Mouse (Mus musculus) embryo, embryonic 10 days (tissue): ENCODE results near the gene Plcb4.
"Not testable (repeated sequence)": the region's sequence is repeated elsewhere in the genome, so short reads cannot be mapped to it uniquely, and the experiment has no call there.

ENCODE experiments used
- DNase-seq: peaks from one replicate; pipeline ENCODE4 v3.0.0-alpha.2; 2015; ENCODE audit warnings: low spot score

Plcb4 gene

GRCm38 (mm10) chr2:135957689-135958088 lies 298.9 kb downstream of the Plcb4 start:
- DNase-seq, result peak; percentile 72

GRCm38 (mm10) chr2:135958453-135958852 lies 299.6 kb downstream of the Plcb4 start:
- DNase-seq, result no peak

GRCm38 (mm10) chr2:135963089-135963488 lies 304.3 kb downstream of the Plcb4 start:
- DNase-seq, result no peak

GRCm38 (mm10) chr2:135966871-135967557 lies 308.2 kb downstream of the Plcb4 start:
- DNase-seq, result peak; percentile 83

- DNase-seq, result no peak
These were observed 309.3 kb downstream of the Plcb4 start for GRCm38 (mm10) chr2:135968159-135968558.

- DNase-seq, result no peak
These were observed 312.1 kb downstream of the Plcb4 start for GRCm38 (mm10) chr2:135970902-135971301.

GRCm38 (mm10) chr2:135975978-135976377 lies 317.2 kb downstream of the Plcb4 start:
- no peak for DNase-seq

GRCm38 (mm10) chr2:135978790-135979189 lies 320.0 kb downstream of the Plcb4 start:
- peak; percentile 66 for DNase-seq

- DNase-seq, result no peak
These were observed 321.6 kb downstream of the Plcb4 start for GRCm38 (mm10) chr2:135980428-135980827.

- DNase-seq, result no peak
These were observed 325.2 kb downstream of the Plcb4 start for GRCm38 (mm10) chr2:135983972-135984371.

- no peak for DNase-seq
These were observed 326.9 kb downstream of the Plcb4 start for GRCm38 (mm10) chr2:135985536-135986265.

- not testable (repeated sequence) for DNase-seq
These were observed 329.7 kb downstream of the Plcb4 start for GRCm38 (mm10) chr2:135988475-135988874.

- not testable (repeated sequence) for DNase-seq
These were observed 331.9 kb downstream of the Plcb4 start for GRCm38 (mm10) chr2:135990686-135991085.

GRCm38 (mm10) chr2:135993314-135993713 lies 334.5 kb downstream of the Plcb4 start:
- DNase-seq, result no peak

GRCm38 (mm10) chr2:135995196-135995595 lies 336.4 kb downstream of the Plcb4 start:
- DNase-seq, result no peak

- no peak for DNase-seq
These were observed 338.1 kb downstream of the Plcb4 start for GRCm38 (mm10) chr2:135996936-135997335.

- DNase-seq, result no peak
These were observed 338.7 kb downstream of the Plcb4 start for GRCm38 (mm10) chr2:135997361-135998150.

- no peak for DNase-seq
These were observed 340.1 kb downstream of the Plcb4 start for GRCm38 (mm10) chr2:135998886-135999285.

GRCm38 (mm10) chr2:135999361-135999760 lies 340.6 kb downstream of the Plcb4 start:
- DNase-seq, result no peak

- DNase-seq, result no peak
These were observed 342.1 kb downstream of the Plcb4 start for GRCm38 (mm10) chr2:136000933-136001332.

GRCm38 (mm10) chr2:136002118-136002517 lies 343.3 kb downstream of the Plcb4 start:
- peak; percentile 47 for DNase-seq

- DNase-seq, result no peak
These were observed 345.0 kb downstream of the Plcb4 start for GRCm38 (mm10) chr2:136003836-136004235.

- no peak for DNase-seq
These were observed 347.5 kb downstream of the Plcb4 start for GRCm38 (mm10) chr2:136006280-136006679.
